Mouse (Mus musculus): ENCODE measurements at regions not wholly inside any gene's neighbourhood (a gene's known extent, or its start where the extent isn't known, plus 50 kb on each side); places are given as distances from the start of the nearest gene placed in this dataset.
A peak's percentile ranks its signal among the peaks of the same experiment; 100 is the strongest.

DNA sequence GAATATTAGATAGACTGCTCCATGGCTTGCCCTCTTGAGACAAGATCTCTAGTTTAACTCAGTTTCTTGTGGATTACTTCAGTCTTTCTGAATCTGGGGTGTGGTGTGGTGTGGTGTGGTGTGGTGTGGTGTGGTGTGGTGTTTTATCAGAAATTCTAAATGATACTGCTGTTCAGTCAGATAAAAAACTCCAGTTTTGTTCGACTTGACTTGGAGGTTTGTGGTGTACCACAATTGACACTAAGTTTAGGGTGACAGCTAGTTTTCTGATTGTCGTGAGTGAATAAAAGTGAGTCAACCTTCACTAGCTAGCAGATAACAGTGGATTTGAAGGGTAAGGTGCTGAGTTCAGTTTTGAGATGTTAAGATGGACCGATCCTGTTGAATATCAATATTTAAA is 89.5 kb upstream of the Cdkn2b start:
- no peak for DNase-seq (ENCODE audit: low read depth)

DNA sequence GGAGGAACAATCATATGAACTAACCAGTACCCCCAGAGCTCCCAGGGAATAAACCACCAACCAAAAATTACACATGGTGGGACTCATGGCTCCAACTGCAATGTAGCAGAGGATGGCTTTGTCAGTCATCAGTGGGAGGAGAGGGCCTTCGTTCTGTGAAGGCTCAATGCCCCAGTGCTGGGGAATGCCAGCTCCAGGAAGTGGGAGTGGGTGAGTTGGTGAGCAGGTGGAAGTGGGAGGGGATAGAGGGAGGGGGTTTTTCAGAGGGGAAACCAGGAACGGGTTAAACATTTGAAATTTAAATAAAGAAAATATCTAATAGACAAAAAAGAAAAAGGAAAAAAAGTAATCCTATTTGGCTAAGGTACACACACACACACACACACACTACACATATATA is 88.4 kb upstream of the Cdkn2b start:
- DNase-seq (ENCODE audit: low read depth) = no peak

DNA sequence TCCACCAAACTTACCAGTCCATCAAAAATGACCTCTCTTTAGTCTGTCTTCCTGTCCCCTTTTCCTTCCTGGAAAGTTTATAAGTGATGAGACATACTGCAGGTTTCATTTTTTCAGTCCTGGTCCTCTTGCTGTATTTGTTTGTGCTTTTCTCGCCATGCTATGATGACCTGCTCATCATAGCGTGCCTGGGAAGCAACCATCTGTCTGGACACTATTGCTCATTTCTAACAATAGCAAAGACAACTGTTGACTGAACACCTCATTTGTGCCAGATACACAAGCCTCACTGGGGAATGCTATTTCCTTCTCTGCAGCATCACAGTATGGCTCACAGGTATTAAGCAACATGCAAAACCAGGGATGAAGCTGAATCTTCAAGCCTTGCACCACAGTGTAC is 85.2 kb upstream of the Cdkn2b start:
- DNase-seq (ENCODE audit: low read depth) = no peak

DNA sequence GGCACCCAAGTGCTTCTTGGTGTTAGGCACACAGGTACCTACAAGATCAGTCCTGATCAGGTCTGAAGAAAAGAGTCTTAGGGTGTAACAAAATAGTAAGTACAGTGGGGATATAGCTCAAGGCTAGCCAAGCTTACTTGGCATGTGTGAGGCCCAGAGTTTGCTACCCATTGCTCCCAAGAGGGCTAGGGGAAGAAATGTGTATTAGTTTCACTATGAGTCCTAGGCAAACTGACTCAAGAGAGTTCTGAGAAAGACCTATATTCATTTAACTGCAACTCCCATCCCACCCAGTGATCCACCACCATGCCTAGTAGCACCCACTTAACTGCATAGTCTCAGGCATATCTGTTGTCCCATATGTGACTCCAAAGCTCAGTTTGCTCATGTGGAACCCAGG is 84.5 kb upstream of the Cdkn2b start:
- DNase-seq (ENCODE audit: low read depth) = no peak

DNA sequence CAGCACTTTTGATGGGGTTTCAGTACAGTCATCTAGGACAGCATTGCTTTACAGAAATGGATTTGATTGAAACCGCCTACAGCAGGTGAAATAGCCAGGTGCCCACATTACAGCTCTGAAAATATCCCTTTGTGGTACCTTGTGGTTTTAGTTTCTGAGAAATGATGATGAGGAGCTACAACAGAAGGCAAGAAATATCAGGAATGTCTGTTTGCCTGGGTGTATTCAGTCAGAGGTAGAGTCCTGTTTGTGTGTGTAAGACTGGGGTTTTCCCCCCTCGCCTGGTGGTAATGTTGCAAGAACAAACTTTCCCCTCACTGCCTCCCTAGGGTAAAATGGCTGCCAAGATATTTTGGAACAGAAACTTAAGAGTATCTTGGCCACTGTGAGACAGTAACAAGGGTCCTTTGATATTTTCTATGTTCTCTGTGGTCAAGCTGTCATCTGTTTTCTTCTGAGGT is 82.4 kb upstream of the Cdkn2b start:
- peak; percentile 42 for DNase-seq (ENCODE audit: low read depth)

DNA sequence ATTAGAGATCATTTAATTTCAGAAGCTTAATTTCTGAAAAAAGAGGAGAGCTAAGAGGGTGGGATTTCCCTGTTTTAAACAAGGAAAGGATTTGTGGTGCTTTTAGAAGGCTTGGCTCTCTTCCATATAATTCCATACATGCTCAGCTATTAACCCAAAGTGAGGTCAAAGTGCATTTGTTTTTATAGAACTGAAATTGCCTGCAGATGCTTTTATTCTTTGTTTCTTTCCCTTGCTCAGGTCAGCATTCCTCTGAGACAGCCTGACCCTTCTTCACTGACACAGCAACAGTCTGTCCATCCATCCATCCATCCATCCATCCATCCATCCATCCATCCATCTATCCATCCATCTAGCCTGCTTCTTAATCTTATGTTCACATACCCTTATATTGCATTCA is 82.0 kb upstream of the Cdkn2b start:
- DNase-seq (ENCODE audit: low read depth) = no peak

DNA sequence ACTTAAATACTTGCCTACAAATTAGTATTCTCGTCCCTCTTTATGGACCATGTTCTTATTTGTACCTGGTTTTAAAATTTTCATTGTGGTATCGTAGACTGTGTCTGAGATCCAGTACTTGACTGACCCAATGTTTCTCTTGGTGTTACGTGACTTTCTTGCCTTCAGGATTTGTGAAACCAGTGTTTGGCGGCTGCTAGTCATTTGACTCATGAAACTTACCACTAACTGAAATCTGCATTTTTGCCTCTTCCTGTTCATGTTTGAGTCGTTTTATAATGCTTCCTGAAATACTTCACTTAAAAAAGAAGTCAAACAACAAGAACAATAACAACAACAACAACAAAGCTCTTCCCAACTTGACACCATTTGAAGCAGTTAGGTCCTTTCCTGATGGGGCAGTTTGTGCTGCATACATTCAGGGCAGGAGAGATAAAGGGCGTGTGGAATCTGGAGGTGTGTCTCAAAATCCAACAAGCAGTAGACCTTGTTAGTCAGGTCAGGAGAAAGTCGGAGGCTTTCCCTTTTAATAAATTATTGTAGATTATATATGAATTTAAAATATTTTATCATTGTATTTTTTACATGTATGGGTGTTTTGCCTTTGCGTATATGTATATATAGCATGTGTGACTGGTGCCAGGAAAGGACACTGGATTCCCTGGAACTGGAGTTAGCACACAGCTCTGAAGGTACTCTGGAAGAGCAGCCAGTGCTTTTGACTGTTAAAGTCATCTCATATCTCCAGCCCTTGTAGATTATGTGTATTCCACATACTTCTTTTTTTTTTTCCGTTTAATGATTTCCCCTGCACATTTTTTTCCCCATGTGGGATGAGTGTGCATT is 80.8 kb upstream of the Cdkn2b start:
- peak; percentile 9 for DNase-seq (ENCODE audit: low read depth)

DNA sequence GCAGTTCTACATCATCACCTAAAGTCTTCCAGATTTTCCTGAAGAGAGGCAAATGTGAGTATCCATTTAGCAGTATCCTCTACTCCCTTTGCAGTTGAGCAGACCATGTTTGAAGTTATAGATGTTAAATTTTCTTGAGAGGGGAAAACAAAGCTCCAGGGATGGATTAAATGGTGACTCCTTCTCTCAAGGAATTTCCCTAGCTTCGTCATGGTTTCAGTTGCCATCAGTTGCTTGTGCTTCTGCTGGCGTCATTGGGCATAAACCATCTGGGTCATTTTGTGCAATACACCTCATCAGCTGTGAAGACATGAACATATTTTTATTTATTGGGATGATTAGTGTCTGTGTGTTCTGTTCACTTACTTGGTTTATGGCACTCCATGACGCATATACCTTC is 72.7 kb upstream of the Cdkn2b start:
- no peak for DNase-seq (ENCODE audit: low read depth)

DNA sequence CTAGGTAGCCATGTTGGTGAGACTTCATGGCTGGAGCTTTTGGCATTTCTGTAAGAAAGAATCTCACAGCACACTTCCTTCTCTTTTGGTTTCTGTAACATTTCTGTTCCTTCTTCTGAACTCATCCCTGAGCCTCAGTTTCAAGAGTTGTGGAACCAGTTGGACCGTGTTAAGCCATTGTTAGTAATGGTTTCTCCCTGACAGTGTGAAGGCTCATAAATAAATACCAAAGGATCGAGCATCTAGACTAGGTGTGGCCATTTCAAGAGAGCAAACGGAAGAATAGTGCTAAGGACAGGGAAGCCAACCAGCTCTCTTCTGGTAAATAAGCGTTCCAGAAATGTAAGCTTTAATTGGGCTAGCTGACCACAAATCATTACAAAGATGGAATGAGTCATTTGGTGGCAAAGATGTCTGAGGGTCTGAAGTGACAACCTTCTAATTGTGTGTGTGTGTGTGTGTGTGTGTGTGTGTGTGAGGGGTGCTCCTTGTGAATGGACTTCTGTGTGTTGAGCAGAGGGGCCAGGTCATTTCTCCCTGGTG is 71.7 kb upstream of the Cdkn2b start:
- no peak for DNase-seq (ENCODE audit: low read depth)

DNA sequence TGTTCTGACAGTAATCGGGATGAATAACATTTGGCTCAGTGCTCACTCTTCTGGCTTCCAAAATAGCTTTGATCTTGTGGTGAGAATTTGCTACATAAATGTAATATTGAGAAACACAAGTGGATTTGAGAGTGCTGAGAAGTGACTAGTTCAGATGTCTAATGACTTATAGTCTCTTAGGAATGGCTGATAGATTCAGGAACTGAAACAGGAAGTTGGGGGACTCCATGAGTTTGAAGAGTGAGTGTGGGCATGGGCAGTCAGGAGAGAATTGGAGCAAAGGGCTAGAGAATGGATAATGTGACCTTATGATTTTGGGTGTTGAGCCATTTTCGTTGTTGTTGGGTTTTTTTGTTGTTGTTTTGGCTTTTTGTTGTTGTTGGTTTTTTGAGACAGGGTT is 70.9 kb upstream of the Cdkn2b start:
- no peak for DNase-seq (ENCODE audit: low read depth)

DNA sequence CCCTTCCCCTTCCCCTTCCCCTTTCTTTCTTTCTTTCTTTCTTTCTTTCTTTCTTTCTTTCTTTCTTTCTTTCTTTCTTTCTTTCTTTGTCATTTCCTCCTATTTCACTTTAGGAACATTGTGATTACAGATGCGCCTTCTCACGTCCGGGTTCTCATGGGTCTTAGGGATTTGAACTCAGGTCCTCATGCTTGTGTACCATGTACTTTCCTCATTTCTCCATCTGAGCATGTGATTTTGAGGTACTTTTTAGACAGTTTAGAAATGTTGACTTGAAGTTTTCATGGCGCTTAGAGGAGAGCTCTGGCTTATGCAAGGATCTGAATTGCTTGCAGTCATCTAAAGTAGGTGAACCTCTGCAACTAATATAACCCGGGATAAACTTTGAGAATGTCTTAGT is 70.2 kb upstream of the Cdkn2b start:
- DNase-seq (ENCODE audit: low read depth) = no peak

DNA sequence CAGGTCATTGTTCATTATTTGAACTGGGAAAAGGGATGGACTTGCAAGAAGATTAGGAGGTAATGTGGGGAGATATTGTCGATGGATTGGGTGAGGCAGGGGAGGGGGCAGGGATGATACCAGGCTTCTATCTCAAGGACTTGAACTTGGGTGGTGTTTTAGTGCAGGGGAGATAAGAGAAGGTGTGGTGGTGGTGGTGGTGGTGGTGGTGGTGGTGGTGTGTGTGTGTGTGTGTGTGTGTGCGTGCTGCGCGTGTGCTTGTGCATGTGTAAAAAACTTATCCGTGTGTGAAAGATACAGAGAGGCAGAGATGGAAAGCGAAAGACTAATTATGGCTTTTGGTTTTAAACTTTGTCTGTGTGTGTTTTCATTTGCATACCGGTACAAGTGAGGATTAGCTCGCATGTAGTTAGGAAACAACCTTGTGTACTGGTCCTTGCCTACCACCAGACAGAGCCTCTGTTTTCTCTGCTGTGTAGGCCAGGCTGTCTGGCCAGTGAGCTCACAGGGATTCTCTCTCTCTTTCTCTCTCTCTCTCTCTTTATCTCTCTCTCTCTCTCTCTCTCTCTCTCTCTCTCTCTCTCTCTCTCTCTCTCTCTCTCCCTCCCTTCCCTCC is 69.6 kb upstream of the Cdkn2b start:
- no peak for DNase-seq (ENCODE audit: low read depth)

DNA sequence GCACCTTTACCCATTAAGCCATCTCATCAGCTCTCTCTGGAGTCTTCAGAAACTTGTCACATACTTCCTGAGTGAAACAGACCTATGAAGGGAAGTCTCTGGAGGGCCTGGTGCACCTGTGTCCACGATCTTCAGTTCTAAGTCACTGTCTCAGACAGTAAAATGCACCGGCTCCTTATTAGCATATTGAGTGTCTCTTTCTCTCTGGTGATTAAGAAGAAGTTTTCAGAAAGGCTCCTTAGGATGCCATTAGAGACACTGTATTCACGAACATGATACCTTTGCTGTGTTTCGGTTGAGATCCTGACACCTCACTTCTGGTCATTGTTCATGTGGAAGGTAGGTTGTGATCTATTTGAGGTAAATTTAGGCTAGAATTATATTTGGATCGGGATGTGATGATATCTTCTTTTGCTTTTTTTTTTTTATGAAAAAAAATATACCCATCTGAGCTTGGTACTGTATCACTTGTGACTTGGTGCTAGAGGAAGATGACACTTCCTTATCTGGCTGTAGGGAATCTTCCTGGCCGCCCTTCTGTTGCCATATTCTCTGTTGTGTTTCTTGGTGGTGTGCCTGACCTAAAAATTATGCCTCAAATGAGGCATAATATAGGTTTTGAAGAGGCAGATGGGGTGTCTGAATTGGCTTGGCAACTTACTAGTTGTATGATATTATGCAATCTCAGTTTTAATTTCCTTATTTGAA is 68.9 kb upstream of the Cdkn2b start:
- DNase-seq (ENCODE audit: low read depth) = no peak

DNA sequence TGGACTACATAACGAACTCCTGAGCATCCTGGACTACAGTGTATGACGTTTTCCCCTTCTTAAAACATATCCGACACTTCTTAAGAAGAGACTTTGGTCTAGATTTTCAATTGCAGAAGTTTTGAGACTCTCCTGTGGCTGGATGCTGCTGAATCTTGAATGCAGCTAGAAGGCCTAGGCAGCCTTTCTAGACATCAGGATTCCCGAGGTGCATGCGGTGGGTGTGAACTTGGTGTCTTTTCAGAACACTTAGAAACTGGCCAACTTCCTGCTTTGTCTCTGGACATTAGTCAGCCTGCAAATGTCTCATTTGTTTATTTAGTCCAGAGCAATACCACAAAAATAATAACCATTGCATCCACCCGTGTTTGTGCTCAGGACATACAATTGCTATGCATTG is 61.8 kb upstream of the Cdkn2b start:
- DNase-seq (ENCODE audit: low read depth) = no peak

DNA sequence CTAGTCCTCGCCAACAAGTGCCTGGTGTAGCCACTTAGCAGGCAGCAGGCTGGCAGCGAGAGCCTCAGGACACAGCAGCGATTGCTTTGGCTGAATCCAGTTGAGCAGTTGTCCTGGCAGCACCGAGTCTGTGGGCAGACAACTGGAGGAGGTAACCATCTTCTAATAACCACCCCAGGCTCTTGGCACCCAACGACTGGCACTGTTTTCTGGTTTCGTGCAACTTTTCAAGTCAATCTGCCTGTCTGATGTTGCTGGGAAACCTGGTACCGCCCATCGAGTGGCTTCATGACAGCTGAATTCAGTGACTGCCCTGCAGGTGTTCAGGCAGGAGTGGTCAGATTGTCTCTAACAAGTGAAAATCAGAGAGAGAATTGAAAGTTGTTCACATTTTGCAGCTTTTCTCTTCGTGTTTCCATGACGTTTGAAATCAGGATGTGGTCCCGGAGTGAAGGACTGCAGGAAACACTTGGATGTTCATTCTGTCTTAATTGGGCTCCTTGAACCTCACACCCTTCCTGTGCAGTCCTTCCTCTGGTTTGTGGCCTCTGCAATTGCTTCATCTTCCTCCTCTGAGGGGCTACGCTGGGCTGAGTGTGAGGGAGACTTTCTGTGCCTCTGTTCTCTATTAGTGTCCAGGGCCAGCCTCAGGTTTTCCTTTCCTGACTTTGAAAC is 58.1 kb upstream of the Cdkn2b start:
- peak; percentile 30 for DNase-seq (ENCODE audit: low read depth)

DNA sequence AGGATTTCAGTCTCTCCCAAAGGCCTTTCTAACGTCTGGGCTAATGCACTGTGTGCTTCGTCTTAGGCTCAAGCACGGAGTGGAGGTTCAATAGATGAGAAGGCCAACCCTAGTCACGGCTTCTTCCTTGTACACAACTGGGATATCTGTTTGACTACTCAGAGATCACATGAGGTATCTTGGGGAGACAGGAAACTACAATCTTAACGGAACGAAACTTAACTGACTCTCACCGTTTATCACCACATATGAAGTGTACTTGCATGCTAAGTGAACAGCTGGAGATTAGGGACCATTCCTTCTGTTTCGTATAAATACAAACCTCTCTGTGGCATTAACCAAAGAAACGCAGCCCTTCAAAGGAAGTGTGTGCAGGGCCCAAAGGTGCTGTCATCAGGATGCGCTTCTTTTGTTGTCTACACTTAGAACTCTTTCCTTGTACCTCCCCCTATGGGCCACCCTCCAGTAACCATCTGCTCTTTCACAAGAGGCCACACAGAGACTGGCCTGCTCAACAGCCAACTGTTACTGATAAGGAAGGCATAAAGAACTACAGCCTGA is 55.8 kb upstream of the Cdkn2b start:
- no peak for DNase-seq (ENCODE audit: low read depth)

DNA sequence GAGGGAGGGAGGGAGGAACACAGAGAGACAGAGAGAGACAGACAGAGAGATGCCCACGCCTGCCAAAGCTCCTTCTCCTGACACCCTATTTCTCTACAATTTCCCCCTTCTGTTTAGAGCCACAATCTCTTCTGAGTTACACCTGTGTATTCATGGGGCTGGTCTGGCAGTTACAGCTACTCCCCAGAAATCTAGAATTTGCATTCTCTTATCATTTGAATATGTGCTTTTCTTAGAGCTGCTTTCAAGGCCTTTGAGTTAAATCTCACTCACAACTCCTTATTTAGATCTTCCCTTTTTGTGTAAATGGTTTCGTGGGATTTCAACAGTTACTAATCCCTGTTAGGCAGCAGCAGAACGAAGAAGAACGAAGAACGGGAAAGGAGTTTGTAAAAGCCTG is 55.0 kb upstream of the Cdkn2b start:
- DNase-seq (ENCODE audit: low read depth) = no peak

DNA sequence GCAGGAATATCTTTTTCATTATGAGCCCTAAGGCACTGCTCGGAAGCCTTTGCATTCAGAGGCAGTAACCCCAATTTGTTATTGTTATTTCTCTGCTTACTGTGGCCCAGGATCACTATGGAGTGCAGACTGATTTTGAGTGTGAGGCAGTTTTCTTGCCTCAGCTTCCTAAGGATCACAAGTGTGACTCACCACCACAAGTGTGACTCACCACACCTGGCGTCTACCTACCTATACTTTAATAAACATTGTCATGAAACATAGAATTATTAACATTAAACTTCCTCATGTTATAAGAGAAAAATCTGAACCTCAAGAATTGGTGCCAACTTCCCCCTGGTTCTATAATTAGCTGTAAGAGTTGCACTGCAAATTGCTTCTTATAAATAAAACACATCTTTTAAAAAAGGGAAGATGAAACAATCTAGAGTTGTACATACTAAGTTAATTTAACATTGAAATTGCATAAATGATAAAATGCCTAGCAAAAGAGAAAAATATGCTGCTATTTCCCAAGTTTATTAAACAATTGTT is 52.4 kb upstream of the Cdkn2b start:
- DNase-seq (ENCODE audit: low read depth) = no peak

DNA sequence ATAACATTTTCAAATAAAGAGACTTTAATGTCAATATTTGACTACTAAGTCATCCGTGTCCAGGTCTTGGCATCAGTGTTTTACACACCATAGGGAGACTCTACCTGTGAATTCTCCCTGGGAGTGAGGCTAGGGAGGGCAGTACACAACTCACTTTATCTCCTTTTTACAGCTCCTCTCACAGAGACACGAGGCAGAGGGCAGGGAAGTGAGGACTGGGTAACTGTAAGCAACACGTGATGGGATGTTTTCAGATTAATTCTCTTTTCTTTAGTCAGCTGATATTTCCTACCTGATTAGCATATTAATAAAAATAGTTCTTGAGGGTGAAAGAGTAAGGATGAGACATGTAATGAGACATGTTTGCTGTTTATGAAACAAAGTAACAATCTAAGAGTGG is 51.8 kb upstream of the Cdkn2b start:
- no peak for DNase-seq (ENCODE audit: low read depth)

DNA sequence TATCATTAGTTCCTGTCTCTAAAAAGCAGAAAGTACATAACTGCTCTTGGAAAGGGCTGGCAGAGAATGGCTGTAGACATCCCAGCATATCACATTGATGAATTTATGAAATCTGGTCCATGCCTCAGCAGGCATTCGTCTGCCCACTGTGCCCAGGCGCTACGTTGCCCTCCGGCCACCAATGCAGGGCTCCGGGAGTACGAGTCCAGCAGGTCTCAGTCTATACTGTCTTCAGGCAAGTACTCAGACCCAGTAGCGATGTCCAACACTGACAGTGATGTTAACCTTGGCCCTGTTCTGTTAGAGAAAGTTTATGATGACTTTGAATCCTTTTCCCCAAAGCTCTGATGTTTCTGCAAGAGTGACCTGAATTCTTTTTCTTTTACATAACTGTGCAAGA is 50.5 kb upstream of the Cdkn2b start:
- no peak for DNase-seq (ENCODE audit: low read depth)
